Mouse (Mus musculus): ENCODE measurements around the gene Sat2. TPM values are rescaled to one million over a fixed set of nuclear protein-coding genes. Genes with fewer than 3 reads are reported as not detected.
"Not testable (repeated sequence)": the region's sequence is repeated elsewhere in the genome, so short reads cannot be mapped to it uniquely, and the experiment has no call there.

The Sat2 gene
- polyA plus RNA-seq, 1 experiment from 2014 or later, result 21.8 TPM

GRCm38 (mm10) chr11:69604795-69605664 is 16.8 kb upstream of the Sat2 start:
- Histone ChIP-seq H3K4me1 (peaks cover 62% of the 10 kb centered on the region), H3K27ac (peak overlapping the region; percentile 87), H3K9me3 (no peaks in the 10 kb centered on the region), H3K36me3 (0 out of 2 replicates have a peak, but pooled peaks cover 3% of the 10 kb centered on the region), H3K27me3 (ENCODE audit: insufficient read depth, poor library complexity, severe bottlenecking) (0 out of 2 replicates have a peak, but pooled peaks cover 4% of the 10 kb centered on the region), H3K4me3 (peak overlapping the region; percentile 79)
- WGBS, result under 1% methylated on average over 73 of the region's 73 CpGs
- DNase-seq (ENCODE audit: low spot score), result no peak

- Histone ChIP-seq H3K36me3 (0 out of 2 replicates have a peak, but pooled peaks cover 3% of the 10 kb centered on the region), H3K4me3 (peak within 1 kb of the TSS; percentile 79), H3K27me3 (ENCODE audit: insufficient read depth, poor library complexity, severe bottlenecking) (0 out of 2 replicates have a peak, but pooled peaks cover 4% of the 10 kb centered on the region), H3K9me3 (no peaks in the 10 kb centered on the region), H3K27ac (peak within 1 kb of the TSS; percentile 87), H3K4me1 (peaks cover 55% of the 10 kb centered on the region)
- DNase-seq (ENCODE audit: low spot score), result peak; percentile 97
- 3% methylated on average over 31 of the region's 32 CpGs for WGBS
Observed at GRCm38 (mm10) chr11:69605726-69606490, 15.9 kb upstream of the Sat2 start, which contains the start of gene Atp1b2. Atp1b2 (minus strand) TSS chr11:69605942.

- H3K4me1 ChIP-seq, result peaks cover 53% of the 10 kb centered on the region
- 62% methylated on average over 2 of the region's 2 CpGs for WGBS
- peak overlapping the region; percentile 80 for H3K27ac ChIP-seq
- 0 out of 2 replicates have a peak, but pooled peaks cover 4% of the 10 kb centered on the region for H3K27me3 ChIP-seq (ENCODE audit: insufficient read depth, poor library complexity, severe bottlenecking)
- DNase-seq (ENCODE audit: low spot score), result no peak
- H3K36me3 ChIP-seq, result 0 out of 2 replicates have a peak, but pooled peaks cover 3% of the 10 kb centered on the region
- H3K9me3 ChIP-seq, result no peaks in the 10 kb centered on the region
- H3K4me3 ChIP-seq, result peak overlapping the region; percentile 79
Observed at GRCm38 (mm10) chr11:69606491-69606795, 15.4 kb upstream of the Sat2 start.

- no peaks in the 10 kb centered on the region for H3K36me3 ChIP-seq
- no peaks in the 10 kb centered on the region for H3K9me3 ChIP-seq
- 77% methylated on average over 2 of the region's 2 CpGs for WGBS
- 0 out of 2 replicates have a peak, but pooled peaks cover 4% of the 10 kb centered on the region for H3K27me3 ChIP-seq (ENCODE audit: insufficient read depth, poor library complexity, severe bottlenecking)
- H3K27ac ChIP-seq, result no peak overlapping the region
- peaks cover 49% of the 10 kb centered on the region for H3K4me1 ChIP-seq
- DNase-seq (ENCODE audit: low spot score), result no peak
- no peak overlapping the region for H3K4me3 ChIP-seq
Observed at GRCm38 (mm10) chr11:69606832-69607231, 15.0 kb upstream of the Sat2 start.

- no peak for DNase-seq (ENCODE audit: low spot score)
- Histone ChIP-seq H3K9me3 (no peaks in the 10 kb centered on the region), H3K4me1 (peaks cover 38% of the 10 kb centered on the region), H3K36me3 (no peaks in the 10 kb centered on the region), H3K27ac (no peak overlapping the region), H3K27me3 (ENCODE audit: insufficient read depth, poor library complexity, severe bottlenecking) (0 out of 2 replicates have a peak, but pooled peaks cover 4% of the 10 kb centered on the region), H3K4me3 (no peak overlapping the region)
- 76% methylated on average over 3 of the region's 3 CpGs for WGBS
Observed at GRCm38 (mm10) chr11:69608525-69608924, 13.3 kb upstream of the Sat2 start.

- Histone ChIP-seq H3K4me3 (no peak overlapping the region), H3K27ac (no peak overlapping the region), H3K36me3 (no peaks in the 10 kb centered on the region), H3K27me3 (ENCODE audit: insufficient read depth, poor library complexity, severe bottlenecking) (0 out of 2 replicates have a peak, but pooled peaks cover 4% of the 10 kb centered on the region), H3K9me3 (no peaks in the 10 kb centered on the region), H3K4me1 (peaks cover 32% of the 10 kb centered on the region)
- WGBS, result 48% methylated on average over 7 of the region's 7 CpGs
- no peak for DNase-seq (ENCODE audit: low spot score)
Observed at GRCm38 (mm10) chr11:69609416-69609815, 12.4 kb upstream of the Sat2 start.

GRCm38 (mm10) chr11:69610899-69611298 is 10.9 kb upstream of the Sat2 start:
- no peak for DNase-seq (ENCODE audit: low spot score)
- Histone ChIP-seq H3K4me1 (peaks cover 18% of the 10 kb centered on the region), H3K27ac (no peak overlapping the region), H3K9me3 (no peaks in the 10 kb centered on the region), H3K4me3 (no peak overlapping the region), H3K36me3 (no peaks in the 10 kb centered on the region), H3K27me3 (ENCODE audit: insufficient read depth, poor library complexity, severe bottlenecking) (0 out of 2 replicates have a peak, but pooled peaks cover 11% of the 10 kb centered on the region)
- 41% methylated on average over 4 of the region's 4 CpGs for WGBS

- Histone ChIP-seq H3K4me1 (peaks cover 28% of the 10 kb centered on the region), H3K36me3 (no peaks in the 10 kb centered on the region), H3K4me3 (peak overlapping the region; percentile 41), H3K27ac (peak overlapping the region; percentile 77), H3K9me3 (no peaks in the 10 kb centered on the region), H3K27me3 (ENCODE audit: insufficient read depth, poor library complexity, severe bottlenecking) (peaks cover 14% of the 10 kb centered on the region; the same call in 1 of the 2 replicates)
- peak; percentile 91 for DNase-seq (ENCODE audit: low spot score)
- WGBS, result 9% methylated on average over 19 of the region's 19 CpGs
Observed at GRCm38 (mm10) chr11:69613553-69614256, 8.1 kb upstream of the Sat2 start.

GRCm38 (mm10) chr11:69614257-69614588 is 7.6 kb upstream of the Sat2 start:
- H3K9me3 ChIP-seq; DNase-seq (ENCODE audit: low spot score); H3K36me3 ChIP-seq; H3K27me3 ChIP-seq (ENCODE audit: insufficient read depth, poor library complexity, severe bottlenecking); H3K27ac ChIP-seq: not testable (repeated sequence)
- H3K4me1 ChIP-seq, result peaks cover 28% of the 10 kb centered on the region
- 53% methylated on average over 11 of the region's 11 CpGs for WGBS
- H3K4me3 ChIP-seq, result peak overlapping the region; percentile 41; the same call in 1 of the 2 replicates

DNA sequence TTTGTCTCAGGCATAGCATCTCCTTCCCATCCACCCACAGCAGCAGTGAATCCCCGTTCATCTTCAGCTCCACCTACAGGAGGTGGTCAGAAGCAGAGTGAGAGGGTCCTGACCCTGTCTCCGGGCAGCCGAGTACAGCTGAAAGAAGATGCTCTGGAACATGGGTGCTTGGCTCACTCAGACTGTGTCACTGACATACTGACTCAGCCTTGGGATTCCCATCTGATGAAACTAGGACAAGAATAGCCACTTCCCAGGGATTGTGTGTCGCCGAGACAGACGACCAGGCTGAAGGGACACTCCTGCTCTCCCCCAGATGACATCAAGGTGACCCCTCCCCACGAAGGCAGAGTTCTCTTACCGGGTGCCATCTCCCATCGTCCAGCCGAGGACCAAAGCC is 5.0 kb upstream of the Sat2 start:
- 38% methylated on average over 10 of the region's 10 CpGs for WGBS
- Histone ChIP-seq H3K4me3 (no peak overlapping the region), H3K4me1 (peaks cover 36% of the 10 kb centered on the region), H3K9me3 (no peaks in the 10 kb centered on the region), H3K27me3 (ENCODE audit: insufficient read depth, poor library complexity, severe bottlenecking) (peaks cover 10% of the 10 kb centered on the region; the same call in 1 of the 2 replicates), H3K27ac (no peak overlapping the region), H3K36me3 (no peaks in the 10 kb centered on the region)
- DNase-seq (ENCODE audit: low spot score), result no peak

GRCm38 (mm10) chr11:69617805-69618204 is 4.0 kb upstream of the Sat2 start, which contains the start of gene Shbg:
Shbg (minus strand) TSS chr11:69617905.
- Histone ChIP-seq H3K9me3 (no peaks in the 10 kb centered on the region), H3K4me3 (no peak within 1 kb of the TSS), H3K36me3 (no peaks in the 10 kb centered on the region), H3K4me1 (peaks cover 42% of the 10 kb centered on the region), H3K27me3 (ENCODE audit: insufficient read depth, poor library complexity, severe bottlenecking) (peaks cover 10% of the 10 kb centered on the region; the same call in 1 of the 2 replicates), H3K27ac (no peak within 1 kb of the TSS)
- DNase-seq (ENCODE audit: low spot score), result no peak
- 54% methylated on average over 5 of the region's 5 CpGs for WGBS

GRCm38 (mm10) chr11:69620394-69621081 is 1.3 kb upstream of the Sat2 start:
- Histone ChIP-seq H3K27me3 (ENCODE audit: insufficient read depth, poor library complexity, severe bottlenecking) (peaks cover 5% of the 10 kb centered on the region; the same call in 1 of the 2 replicates), H3K27ac (peak overlapping the region; percentile 93), H3K4me1 (peaks cover 37% of the 10 kb centered on the region), H3K4me3 (no peak overlapping the region), H3K9me3 (no peaks in the 10 kb centered on the region), H3K36me3 (no peaks in the 10 kb centered on the region)
- DNase-seq (ENCODE audit: low spot score), result no peak
- WGBS, result 66% methylated on average over 7 of the region's 7 CpGs

Data from heart, embryonic 10.5 days (tissue).